Mouse (Mus musculus) testis, postnatal 14 days (tissue): Measurements from ENCODE around the gene Gm39566.

Source experiments
- DNase-seq: peaks from one replicate; pipeline ENCODE4 v3.0.0; 2021; ENCODE audit warnings: low spot score

Gene Gm39566

GRCm38 (mm10) chr11:69797924-69798323 lies 17.2 kb downstream of the Gm39566 start:
- DNase-seq, result no peak

GRCm38 (mm10) chr11:69795983-69796435 lies 19.1 kb downstream of the Gm39566 start:
- DNase-seq, result no peak

- DNase-seq, result peak; percentile 97
Measured at GRCm38 (mm10) chr11:69795168-69795982, 19.7 kb downstream of the Gm39566 start, which contains the start of gene Chrnb1. TSS of gene Chrnb1 (minus strand) at chr11:69795943.

- no peak for DNase-seq
Measured at GRCm38 (mm10) chr11:69793429-69793828, 21.7 kb downstream of the Gm39566 start.

- DNase-seq, result no peak
Measured at GRCm38 (mm10) chr11:69791420-69791819, 23.7 kb downstream of the Gm39566 start.

- no peak for DNase-seq
Measured at GRCm38 (mm10) chr11:69789431-69789830, 25.7 kb downstream of the Gm39566 start.

- DNase-seq, result no peak
Measured at GRCm38 (mm10) chr11:69787306-69787705, 27.8 kb downstream of the Gm39566 start.

- no peak for DNase-seq
Measured at GRCm38 (mm10) chr11:69784793-69785272, 30.3 kb downstream of the Gm39566 start.

- no peak for DNase-seq
Measured at GRCm38 (mm10) chr11:69781828-69782227, 33.3 kb downstream of the Gm39566 start.

- DNase-seq, result no peak
Measured at GRCm38 (mm10) chr11:69778985-69779384, 36.1 kb downstream of the Gm39566 start.

- no peak for DNase-seq
Measured at GRCm38 (mm10) chr11:69778258-69778982, 36.7 kb downstream of the Gm39566 start.

GRCm38 (mm10) chr11:69777504-69778257 lies 37.4 kb downstream of the Gm39566 start:
- no peak for DNase-seq

GRCm38 (mm10) chr11:69776488-69776887 lies 38.6 kb downstream of the Gm39566 start:
- DNase-seq, result no peak

- DNase-seq, result no peak
Measured at GRCm38 (mm10) chr11:69775716-69776115, 39.4 kb downstream of the Gm39566 start.

- no peak for DNase-seq
Measured at GRCm38 (mm10) chr11:69774961-69775360, 40.1 kb downstream of the Gm39566 start.

GRCm38 (mm10) chr11:69767625-69767909 lies 47.5 kb downstream of the Gm39566 start:
- no peak for DNase-seq

- DNase-seq, result no peak
Measured at GRCm38 (mm10) chr11:69766872-69767624, 48.0 kb downstream of the Gm39566 start.

- peak; percentile 59 for DNase-seq
Measured at GRCm38 (mm10) chr11:69766126-69766609, 48.9 kb downstream of the Gm39566 start.

GRCm38 (mm10) chr11:69765221-69766125 lies 49.6 kb downstream of the Gm39566 start, which contains the start of gene Zbtb4:
TSS of gene Zbtb4 (plus strand) at chr11:69765912.
- DNase-seq, result peak; percentile 28

GRCm38 (mm10) chr11:69763551-69763950 lies 51.5 kb downstream of the Gm39566 start:
- no peak for DNase-seq
